Mouse (Mus musculus): ENCODE data around the gene Mcl1. TPM values are rescaled to one million over a fixed set of nuclear protein-coding genes. Genes with fewer than 3 reads are reported as not detected.
A peak's percentile ranks its signal among the peaks of the same experiment; 100 is the strongest.

Gene Mcl1
- total RNA-seq, 2 experiments from 2014 or later = 151 to 156 TPM

DNA sequence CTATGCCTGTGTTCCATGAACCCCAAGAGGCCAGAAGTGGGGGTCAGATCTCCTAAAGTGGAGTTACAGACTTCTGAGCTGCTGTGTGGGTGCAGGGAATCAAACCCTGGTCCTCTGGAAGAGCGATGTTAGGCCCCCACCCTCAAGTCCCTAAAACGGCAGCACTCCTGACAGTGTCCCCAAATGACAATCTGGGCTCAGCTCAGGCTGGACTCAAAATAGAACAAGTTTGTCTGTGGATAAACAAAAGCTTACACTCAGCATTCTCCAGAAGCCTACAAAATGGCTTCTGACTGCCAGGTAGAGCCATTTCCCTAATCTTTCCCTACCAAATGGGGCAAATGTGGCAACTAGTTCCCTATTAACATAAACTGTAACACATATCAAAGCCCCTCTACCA is 42.5 kb downstream of the Mcl1 start:
- no peak for DNase-seq
- intact Hi-C loops (cut with DNase I) = loop anchor here (2.0 kb wide), 1 partner anchor 24 kb away; no protein-coding TSS in a partner anchor

DNA sequence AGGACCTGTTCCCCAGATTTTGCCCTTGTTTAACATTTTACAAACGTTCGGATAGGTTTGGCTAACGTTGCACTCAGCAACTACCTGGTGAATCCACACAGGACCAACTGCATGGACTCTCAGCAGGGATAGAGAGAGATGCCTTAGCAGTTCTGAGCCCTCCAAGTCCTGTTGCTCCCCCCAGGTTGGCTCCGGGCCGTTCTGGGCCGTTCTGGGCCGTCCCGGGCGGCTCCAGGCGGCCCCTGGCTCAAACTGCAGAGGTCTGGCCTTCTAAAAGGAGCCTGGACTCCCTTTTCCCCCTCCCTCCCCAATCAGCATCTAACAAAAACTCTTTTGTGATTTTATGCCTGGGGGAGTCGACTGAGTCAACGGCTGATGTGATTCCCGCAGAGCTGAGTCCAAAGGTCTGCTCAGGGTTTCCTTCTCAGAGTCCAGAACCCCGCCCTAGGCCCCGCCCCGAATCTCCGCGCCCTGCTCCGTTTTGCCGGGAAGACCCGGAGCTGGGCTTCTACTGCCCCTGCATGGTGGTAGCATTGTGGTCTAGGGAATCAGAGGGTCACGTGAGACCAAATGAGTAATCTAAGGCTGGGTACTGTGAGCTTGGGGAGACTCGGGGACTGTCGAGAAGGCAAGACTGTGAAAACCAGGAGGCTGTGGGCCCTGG is 43.4 kb downstream of the Mcl1 start:
- intact Hi-C loops (cut with DNase I) = loop anchor here (2.0 kb wide), 2 partner anchors 25 to 69 kb away; no protein-coding TSS in a partner anchor

DNA sequence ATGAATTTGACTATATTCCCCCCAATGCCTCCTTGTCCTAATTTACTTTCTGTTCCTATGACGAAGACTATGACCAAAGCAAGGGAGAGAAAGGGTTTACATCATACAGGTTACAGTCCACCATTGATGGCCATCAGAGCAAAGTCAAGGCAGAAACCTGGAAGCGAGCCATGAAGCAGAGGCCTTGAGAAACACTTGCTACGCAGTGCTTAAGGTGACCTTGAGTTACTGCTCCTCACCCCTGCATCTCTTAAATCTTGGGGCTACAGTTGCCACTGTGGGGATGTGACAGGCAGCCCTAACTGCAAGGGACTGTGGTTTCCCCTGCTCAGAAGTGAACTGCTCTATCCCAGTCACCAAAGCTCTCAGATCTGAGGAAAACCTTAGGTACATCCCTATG is 44.7 kb downstream of the Mcl1 start:
- no peak for DNase-seq
- intact Hi-C loops (cut with DNase I) = loop anchor here (2.0 kb wide), 1 partner anchor 70 kb away; no protein-coding TSS in a partner anchor

More for the DNA sequence above, 43.4 kb downstream of the Mcl1 start:
- peak; percentile 80 for DNase-seq

DNA sequence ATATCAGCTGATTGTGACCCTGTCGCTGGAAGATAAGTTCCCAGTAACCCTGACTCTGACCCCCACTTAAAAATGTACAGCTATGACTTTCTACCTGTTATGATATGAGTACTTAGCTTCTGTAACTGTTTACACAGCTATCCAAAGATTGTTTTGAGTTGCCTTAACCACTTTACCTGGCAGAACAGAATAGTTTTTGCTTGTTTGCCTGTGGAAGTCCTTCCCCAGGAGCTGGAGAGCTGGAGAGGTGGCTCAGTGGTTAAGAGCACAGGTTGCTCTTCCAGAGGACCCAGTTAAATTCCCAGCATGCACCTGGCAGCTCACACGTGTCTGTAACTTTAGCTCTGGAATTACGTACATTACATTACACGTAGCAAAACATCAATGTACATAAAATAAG is 46.0 kb downstream of the Mcl1 start:
- intact Hi-C loops (cut with DNase I) = no loop called here

DNA sequence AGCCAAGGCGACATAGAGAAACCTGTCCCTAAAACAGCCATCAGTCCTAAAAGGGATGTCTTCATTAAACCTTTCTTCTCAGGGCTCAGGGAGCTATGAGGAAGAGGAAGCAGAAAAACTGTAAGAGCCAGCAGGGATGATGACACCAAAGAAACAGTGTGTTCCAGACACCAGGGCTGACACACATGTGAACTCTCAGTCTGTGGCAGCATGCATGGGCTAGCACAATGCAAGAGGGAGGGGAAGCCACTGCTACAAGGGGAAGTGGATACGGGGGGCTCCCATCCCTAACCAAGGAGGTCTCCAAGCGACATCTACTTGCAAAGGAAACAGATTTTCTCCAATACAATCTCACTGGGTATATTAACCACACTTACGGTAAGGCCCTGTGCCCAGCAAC is 47.7 kb downstream of the Mcl1 start:
- DNase-seq = no peak
- intact Hi-C loops (cut with DNase I) = no loop called here

More for the DNA sequence above, 46.0 kb downstream of the Mcl1 start:
- DNase-seq = no peak

DNA sequence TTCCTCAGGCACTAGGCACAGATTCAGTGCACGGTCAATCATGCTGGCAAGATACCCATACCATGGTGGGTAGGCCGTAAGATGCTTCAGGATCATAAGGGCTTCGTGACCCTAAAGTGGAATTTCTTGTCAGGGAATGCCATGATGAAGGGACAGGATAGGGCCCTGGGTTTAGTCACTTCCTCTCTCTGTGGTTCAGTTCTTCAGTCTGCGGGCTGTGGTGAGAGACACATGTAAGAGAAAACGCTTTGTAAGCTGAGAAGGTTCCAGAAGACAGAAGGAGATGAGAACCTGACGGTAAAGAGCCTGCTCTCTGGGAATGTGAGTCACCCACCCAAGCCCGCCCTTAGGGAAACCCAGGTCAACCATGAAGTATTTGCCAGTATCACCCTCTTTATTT is 48.9 kb downstream of the Mcl1 start:
- DNase-seq = no peak
- intact Hi-C loops (cut with DNase I) = no loop called here

DNA sequence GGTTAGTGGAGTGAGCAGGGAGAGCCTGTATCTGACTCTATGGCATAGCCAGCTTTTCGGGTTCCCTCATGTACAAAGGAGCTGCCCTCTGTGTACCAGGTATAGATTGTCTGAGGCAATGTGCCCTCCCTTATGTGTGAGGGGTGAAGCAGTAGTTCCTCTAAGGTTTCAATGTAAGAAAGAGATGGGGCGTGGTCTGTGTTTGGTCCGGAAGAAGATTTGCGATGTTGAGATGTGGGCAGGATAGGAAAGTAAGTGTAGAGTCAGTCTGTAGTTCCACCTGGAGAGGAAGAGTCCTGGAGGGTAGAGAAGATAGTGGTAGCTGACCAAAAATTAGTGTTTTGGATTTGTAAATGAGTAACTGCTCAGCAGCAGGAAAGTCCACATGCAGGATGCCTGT is 50.5 kb downstream of the Mcl1 start:
- no peak for DNase-seq
- intact Hi-C loops (cut with DNase I) = no loop called here

DNA sequence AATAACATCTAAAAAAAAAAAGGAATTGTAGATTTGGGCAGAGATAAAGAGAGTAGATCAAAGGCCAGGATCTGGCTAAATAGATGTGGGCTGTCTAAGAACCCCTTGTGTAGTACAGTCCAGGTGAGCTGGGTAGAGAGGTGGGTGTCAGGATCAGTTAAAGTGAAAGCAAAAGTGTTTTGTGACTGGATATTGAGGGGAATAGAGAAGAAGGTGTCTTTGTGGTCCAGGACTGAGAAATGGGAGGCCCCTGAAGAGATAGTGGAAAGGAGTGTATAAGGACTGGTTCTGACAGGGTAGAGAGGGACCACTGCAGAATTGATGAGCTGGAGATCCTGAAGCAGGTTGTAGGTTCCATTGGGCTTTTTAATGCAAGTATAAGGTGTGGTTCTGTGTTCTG is 51.4 kb downstream of the Mcl1 start:
- intact Hi-C loops (cut with DNase I) = no loop called here

More for the DNA sequence above, 51.4 kb downstream of the Mcl1 start:
- no peak for DNase-seq

Other genes with a start within 250 kb of the Mcl1 start
- 10 to 100 TPM; 39.7 to 43.0 TPM for gene Arnt, start 224.4 kb upstream of the Mcl1 start, total RNA-seq (2021)
- 1 to 10 TPM; 9.5 to 9.6 TPM for gene Ctsk, start 159.5 kb upstream of the Mcl1 start, total RNA-seq (2021)
- 10 to 100 TPM; 12.8 to 27.3 TPM for gene Ctss, start 132.0 kb upstream of the Mcl1 start, total RNA-seq (2021)
- not detected for gene Hormad1, start 99.1 kb upstream of the Mcl1 start, total RNA-seq (2021)
- 10 to 100 TPM; 19.1 to 20.0 TPM for gene Golph3l, start 69.9 kb upstream of the Mcl1 start, total RNA-seq (2021)
- 10 to 100 TPM; 73.0 to 75.0 TPM for gene Ensa, start 33.8 kb upstream of the Mcl1 start, total RNA-seq (2021)
- gene Adamtsl4, start 29.1 kb downstream of the Mcl1 start, total RNA-seq (2021) = 10 to 100 TPM; 62.2 to 67.6 TPM
- gene Ecm1, start 80.8 kb downstream of the Mcl1 start, total RNA-seq (2021) = 10 to 100 TPM; 59.4 to 60.0 TPM
- 10 to 100 TPM; 42.9 to 46.2 TPM for gene Tars2, start 101.4 kb downstream of the Mcl1 start, total RNA-seq (2021)
- 10 to 100 TPM; 41.9 to 43.8 TPM for gene Rprd2, start 160.1 kb downstream of the Mcl1 start, total RNA-seq (2021)
- 10 to 100 TPM; 17.6 to 21.3 TPM for gene Prpf3, start 197.1 kb downstream of the Mcl1 start, total RNA-seq (2021)
- 100 to 1,000 TPM; 318 to 326 TPM for gene Mrps21, start 212.7 kb downstream of the Mcl1 start, total RNA-seq (2021)
- gene Ciart, start 223.5 kb downstream of the Mcl1 start, total RNA-seq (2021) = 10 to 100 TPM in 1 of 2 experiments, 1 to 10 TPM in 1; 4.5 to 20.1 TPM
- gene BC028528, start 233.2 kb downstream of the Mcl1 start, total RNA-seq (2021) = 10 to 100 TPM; 11.4 to 11.7 TPM
- 100 to 1,000 TPM; 114 to 122 TPM for gene Aph1a, start 235.2 kb downstream of the Mcl1 start, total RNA-seq (2021)
- gene Car14, start 245.9 kb downstream of the Mcl1 start, total RNA-seq (2021) = 100 to 1,000 TPM; 152 to 202 TPM